Mouse (Mus musculus): ENCODE data around the gene 5730522E02Rik.

The 5730522E02Rik gene

GRCm38 (mm10) chr11:25679856-25680255, 530.7 kb downstream of the 5730522E02Rik start:
- no peak for DNase-seq (ENCODE audit: low spot score in 2 of 2)

GRCm38 (mm10) chr11:25674194-25674593, 536.4 kb downstream of the 5730522E02Rik start:
- no peak for DNase-seq (ENCODE audit: low spot score in 2 of 2)

GRCm38 (mm10) chr11:25670018-25670417, 540.5 kb downstream of the 5730522E02Rik start:
- DNase-seq (ENCODE audit: low spot score in 2 of 2), result no peak

- DNase-seq (ENCODE audit: low spot score in 2 of 2), result no peak
These were observed 545.9 kb downstream of the 5730522E02Rik start for GRCm38 (mm10) chr11:25664562-25665104.

GRCm38 (mm10) chr11:25646282-25646681, 564.3 kb downstream of the 5730522E02Rik start:
- no peak for DNase-seq (ENCODE audit: low spot score in 2 of 2)

GRCm38 (mm10) chr11:25644767-25645622, 565.6 kb downstream of the 5730522E02Rik start:
- DNase-seq (ENCODE audit: low spot score in 2 of 2), result no peak

GRCm38 (mm10) chr11:25606886-25607285, 603.7 kb downstream of the 5730522E02Rik start:
- no peak for DNase-seq (ENCODE audit: low spot score in 2 of 2)

- DNase-seq (ENCODE audit: low spot score in 2 of 2), result no peak
These were observed 610.5 kb downstream of the 5730522E02Rik start for GRCm38 (mm10) chr11:25600030-25600429.

- DNase-seq (ENCODE audit: low spot score in 2 of 2), result no peak
These were observed 615.3 kb downstream of the 5730522E02Rik start for GRCm38 (mm10) chr11:25595303-25595702.

GRCm38 (mm10) chr11:25594780-25595179, 615.8 kb downstream of the 5730522E02Rik start:
- no peak for DNase-seq (ENCODE audit: low spot score in 2 of 2)

- DNase-seq (ENCODE audit: low spot score in 2 of 2), result no peak
These were observed 618.3 kb downstream of the 5730522E02Rik start for GRCm38 (mm10) chr11:25592268-25592667.

GRCm38 (mm10) chr11:25590215-25590614, 620.3 kb downstream of the 5730522E02Rik start:
- DNase-seq (ENCODE audit: low spot score in 2 of 2), result no peak

- DNase-seq (ENCODE audit: low spot score in 2 of 2), result no peak
These were observed 621.1 kb downstream of the 5730522E02Rik start for GRCm38 (mm10) chr11:25589509-25589908.

GRCm38 (mm10) chr11:25574129-25574465, 636.5 kb downstream of the 5730522E02Rik start:
- DNase-seq (ENCODE audit: low spot score in 2 of 2), result no peak

- DNase-seq (ENCODE audit: low spot score in 2 of 2), result no peak
These were observed 637.0 kb downstream of the 5730522E02Rik start for GRCm38 (mm10) chr11:25573408-25574128.

- DNase-seq (ENCODE audit: low spot score in 2 of 2), result no peak
These were observed 639.2 kb downstream of the 5730522E02Rik start for GRCm38 (mm10) chr11:25571396-25571795.
